Mouse (Mus musculus) erythroblast, embryonic 14.5 days (primary cell): ENCODE measurements around the gene Proser3.

Experiments used
- GATA1 ChIP-seq: IDR thresholded peaks from 2 replicates; pipeline ENCODE4 v1.6.1; 2012; ENCODE audit warnings: low read length, inconsistent platforms, mixed read lengths
- TAL1 ChIP-seq: IDR thresholded peaks from 3 replicates; pipeline ENCODE4 v1.6.1; 2012; ENCODE audit warnings: low read length, inconsistent platforms, mixed read lengths

GRCm38 (mm10) chr7:30600651-30601050, 48.6 kb upstream of the Proser3 start:
- TF ChIP-seq TAL1 (no peak), GATA1 (no peak)
